Mouse (Mus musculus): ENCODE measurements around the gene Ccr9.

DNA sequence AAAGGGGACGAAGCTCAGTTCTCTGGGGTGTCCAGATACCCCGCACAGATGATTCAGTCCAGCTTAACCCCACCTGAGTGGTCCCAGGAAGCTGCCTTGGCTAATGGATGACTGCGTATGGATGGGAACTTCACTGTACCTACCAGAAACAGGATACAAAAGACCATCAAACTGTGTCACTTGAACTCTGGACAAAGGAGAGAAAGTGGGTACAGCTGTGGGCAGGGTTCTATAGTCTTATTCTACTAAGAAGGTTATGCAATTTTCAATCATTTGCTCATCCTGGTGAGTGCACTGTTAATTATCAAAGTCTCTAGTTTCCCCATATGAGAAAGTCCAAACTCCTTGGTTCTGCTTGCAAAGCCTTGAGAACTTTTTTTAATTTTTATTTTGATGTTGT lies 45.2 kb upstream of the Ccr9 start:
- TF ChIP-seq CTCF (IDR thresholded peaks at IDR 0.05; ENCODE audit: low read depth, low read length) (no peak), EP300 (IDR thresholded peaks at IDR 0.05; ENCODE audit: insufficient read depth, low read depth, low read length) (no peak), POLR2A (IDR thresholded peaks at IDR 0.05; ENCODE audit: insufficient read depth, low read length) (no peak)

Data from ES-Bruce4 (cell line).